Mouse (Mus musculus) lung, adult 2 months (tissue): Measurements from ENCODE around the gene Frmd8. TPM values are rescaled to one million over a fixed set of nuclear protein-coding genes. Genes with fewer than 3 reads are reported as not detected.

Experiments used
- DNase-seq: peaks from one replicate; pipeline ENCODE4 v3.0.0; 2022
- H3K4me1 ChIP-seq: fragments of 200-500 bp; 2 replicates; pipeline ENCODE4 v1.6.1; 2011; ENCODE audit warnings: low read length; ENCODE audit not compliant: control insufficient read depth, insufficient read depth
- H3K4me3 ChIP-seq: fragments of 200-500 bp; replicated peaks from 2 replicates; pipeline ENCODE3; 2011; ENCODE audit warnings: low read depth, mild to moderate bottlenecking, control low read depth, low read length; ENCODE audit errors: extremely low read depth
- CTCF ChIP-seq: fragments of 200-500 bp; IDR thresholded peaks from 2 replicates; pipeline ENCODE4 v1.5.1; 2011; ENCODE audit warnings: mild to moderate bottlenecking, low read length, control low read depth; ENCODE audit not compliant: insufficient read depth
- POLR2A ChIP-seq: fragments of 200-500 bp; IDR thresholded peaks from 2 replicates; pipeline ENCODE4 v1.6.1; 2011; ENCODE audit warnings: low read depth, mild to moderate bottlenecking, control low read depth, low read length, borderline replicate concordance; ENCODE audit errors: extremely low read depth
- WGBS: fragments of 180-500 bp; shearing (Covaris S2); methylation state at CpG from one replicate; pipeline ENCODE4 v1.1.7; 2018; 5-methylcytosine and 5-hydroxymethylcytosine counted together
- polyA plus RNA-seq: library from polyadenylated mRNA; depleted of rRNA; stranded (reverse); fragments of >200 nt; gene quantifications from 2 replicates; pipeline ENCODE4 v1.2.3, GENCODE M21; 2012

Gene Frmd8
- polyA plus RNA-seq, 1 experiment: 37.8 TPM

GRCm38 (mm10) chr19:5840086-5840889 is 34.8 kb downstream of the Frmd8 start:
- DNase-seq: peak; percentile 69
- Histone ChIP-seq H3K4me1 (peaks cover 33% of the 10 kb centered on the region), H3K4me3 (peak overlapping the region; percentile 50)
- 41% methylated on average over 18 of the region's 18 CpGs for WGBS
- TF ChIP-seq CTCF (no peak), POLR2A (peak; percentile 95)

DNA sequence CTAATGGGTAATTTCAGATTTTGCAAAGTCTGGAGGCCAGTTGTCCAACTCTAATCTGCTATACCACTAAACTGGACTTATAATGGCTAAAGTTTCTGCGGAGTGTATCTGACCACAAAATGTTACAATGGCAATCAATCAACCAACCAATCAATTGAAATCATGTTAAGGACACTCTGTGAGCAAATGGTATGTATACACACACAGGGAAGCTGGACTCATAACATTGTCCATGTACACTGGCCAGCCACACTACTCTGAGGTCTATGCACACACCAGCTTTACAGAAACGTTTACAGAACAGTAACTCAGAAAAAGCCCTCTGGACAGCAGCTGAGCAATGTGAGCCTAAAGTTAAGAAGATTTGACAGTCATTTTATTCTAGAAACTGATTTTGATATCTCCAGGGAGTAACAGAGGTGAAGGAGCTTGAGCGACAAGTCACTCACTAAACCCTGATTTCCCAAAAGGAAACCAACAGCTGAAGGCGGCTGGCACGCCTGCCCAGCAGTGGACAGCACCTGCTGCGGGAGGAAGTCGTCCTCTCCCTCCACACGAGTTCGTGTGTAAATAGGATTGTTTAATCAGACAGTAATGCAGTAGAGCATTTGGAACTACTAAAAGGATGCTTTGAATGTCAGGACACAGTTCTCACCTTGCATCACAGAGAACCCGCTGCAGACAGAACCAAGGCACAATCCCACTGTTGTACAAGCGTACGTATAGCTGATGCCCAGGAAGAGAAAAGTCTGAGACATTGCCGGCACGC is 35.6 kb downstream of the Frmd8 start:
- Histone ChIP-seq H3K4me3 (no peak overlapping the region), H3K4me1 (peaks cover 33% of the 10 kb centered on the region)
- 42% methylated on average over 14 of the region's 14 CpGs for whole genome bisulfite sequencing
- DNase-seq: peak; percentile 41
- no peak for TF ChIP-seq CTCF
- peak; percentile 77 for TF ChIP-seq POLR2A

GRCm38 (mm10) chr19:5838892-5839165 is 36.2 kb downstream of the Frmd8 start:
- Histone ChIP-seq H3K4me3 (no peak overlapping the region), H3K4me1 (peaks cover 37% of the 10 kb centered on the region)
- TF ChIP-seq CTCF (no peak), POLR2A (no peak; the same call in 1 of the 2 replicates)
- WGBS: 76% methylated on average over 4 of the region's 4 CpGs
- DNase-seq: peak; percentile 43

DNA sequence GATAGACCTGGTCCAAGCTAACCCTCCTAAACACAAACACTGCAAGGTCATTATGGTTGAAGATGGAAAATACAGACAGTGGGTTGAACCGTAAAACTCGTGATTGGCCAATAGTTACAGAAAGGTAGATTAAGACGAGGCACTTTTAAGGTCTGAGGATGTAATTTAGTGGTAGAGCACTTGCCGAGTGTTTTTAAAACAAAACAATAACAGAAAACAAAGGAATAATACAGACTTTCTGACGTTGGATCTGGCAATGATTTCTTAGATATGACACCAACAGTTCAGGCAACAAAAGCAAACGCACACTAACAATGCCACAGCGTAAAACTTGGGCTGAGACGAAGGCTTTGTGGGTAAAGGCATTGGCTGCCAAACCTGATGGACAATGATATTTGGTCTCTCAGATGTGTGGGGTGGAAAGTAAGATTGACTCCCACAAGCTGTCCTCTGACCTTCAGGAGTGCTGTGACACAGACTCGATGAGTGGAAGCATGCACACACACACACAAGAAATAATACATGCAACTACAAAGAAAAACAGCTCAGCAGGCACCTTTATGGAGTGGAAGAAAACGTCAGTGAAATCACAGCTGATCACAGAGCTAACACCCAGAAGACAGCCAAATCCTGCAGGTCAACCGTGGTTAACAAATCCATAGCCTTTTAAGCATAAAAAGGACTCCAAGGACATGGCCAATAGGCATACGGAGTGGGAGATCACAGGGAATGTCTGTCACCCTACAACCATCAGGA is 36.8 kb downstream of the Frmd8 start:
- TF ChIP-seq POLR2A (no peak), CTCF (no peak)
- peaks cover 40% of the 10 kb centered on the region for H3K4me1 ChIP-seq
- DNase-seq: no peak
- WGBS: 48% methylated on average over 12 of the region's 12 CpGs
- H3K4me3 ChIP-seq: no peak overlapping the region

DNA sequence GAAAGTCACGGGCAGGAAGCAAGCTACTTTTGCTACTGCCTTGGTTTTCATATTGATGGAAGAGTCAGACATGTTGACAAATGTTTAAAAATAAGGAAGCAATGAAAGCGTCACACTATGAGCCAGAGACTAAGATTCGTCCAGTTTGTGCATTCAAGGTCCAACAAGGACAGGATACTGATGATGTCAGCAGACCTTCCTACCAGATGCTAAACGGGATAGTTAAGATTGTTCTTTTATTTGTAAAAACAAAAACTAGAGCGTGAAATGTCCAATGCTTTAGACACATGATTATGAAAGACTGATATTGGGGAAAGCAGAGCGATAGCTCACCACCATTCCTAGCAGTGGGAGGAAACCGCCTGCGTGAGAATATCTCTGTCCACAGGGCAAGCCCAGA is 37.5 kb downstream of the Frmd8 start:
- peaks cover 40% of the 10 kb centered on the region for H3K4me1 ChIP-seq
- H3K4me3 ChIP-seq: no peak overlapping the region
- TF ChIP-seq POLR2A (0 out of 2 replicates have a peak, but pooled peaks have one; percentile 2), CTCF (no peak)
- no peak for DNase-seq
- WGBS: 28% methylated on average over 8 of the region's 8 CpGs

GRCm38 (mm10) chr19:5836941-5837572 is 38.0 kb downstream of the Frmd8 start:
- 57% methylated on average over 10 of the region's 10 CpGs for WGBS
- no peak for TF ChIP-seq CTCF
- peak; percentile 71; the same call in 1 of the 2 replicates for TF ChIP-seq POLR2A
- H3K4me3 ChIP-seq: no peak overlapping the region
- peak; percentile 43 for DNase-seq
- peaks cover 36% of the 10 kb centered on the region for H3K4me1 ChIP-seq

GRCm38 (mm10) chr19:5835922-5836430 is 39.1 kb downstream of the Frmd8 start:
- DNase-seq: no peak
- WGBS: 74% methylated on average over 8 of the region's 8 CpGs
- Histone ChIP-seq H3K4me1 (peaks cover 33% of the 10 kb centered on the region), H3K4me3 (no peak overlapping the region)
- TF ChIP-seq CTCF (no peak), POLR2A (no peak)

DNA sequence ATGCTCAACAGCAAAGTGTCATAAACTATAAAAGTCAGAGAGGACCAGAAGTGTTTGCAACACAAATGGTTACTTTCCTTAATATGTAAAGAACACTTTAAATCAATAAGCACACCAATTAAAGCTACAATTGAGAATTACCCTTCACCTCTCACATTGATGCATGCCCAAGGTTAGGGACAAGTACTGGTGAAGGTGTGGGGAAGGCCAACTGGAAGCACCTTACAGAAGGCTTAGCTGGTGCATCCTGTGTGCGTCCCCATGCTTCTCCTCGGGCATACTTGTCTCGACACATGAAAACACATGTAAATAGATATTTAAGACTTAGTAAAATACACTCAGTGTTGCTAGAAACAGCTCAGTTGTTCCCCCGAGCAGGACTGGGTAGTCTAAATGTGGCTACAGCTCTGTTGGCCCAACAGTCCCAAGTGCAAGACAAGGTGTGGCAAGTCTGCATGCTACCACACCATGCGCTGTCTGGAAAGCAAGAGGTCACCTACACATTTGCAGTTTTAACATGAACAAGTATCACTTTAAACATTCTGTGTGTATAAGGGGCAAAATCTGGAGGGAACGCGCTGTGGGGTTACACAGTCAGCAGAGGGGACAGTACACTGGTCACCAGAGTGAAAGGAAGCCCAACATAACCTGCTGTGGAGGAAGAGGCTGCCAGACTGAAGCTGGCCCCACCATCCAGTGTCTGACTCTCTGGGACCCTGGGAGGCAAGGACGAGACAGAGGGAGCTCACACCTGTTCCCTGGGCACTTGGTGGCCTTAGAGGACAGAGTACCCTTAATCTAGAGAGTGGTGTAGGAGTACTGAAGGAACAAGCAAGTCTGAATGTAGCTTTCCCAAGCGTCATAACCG is 39.8 kb downstream of the Frmd8 start:
- peak; percentile 41 for DNase-seq
- peak; percentile 43; the same call in 1 of the 2 replicates for TF ChIP-seq POLR2A
- no peak for TF ChIP-seq CTCF
- WGBS: 73% methylated on average over 10 of the region's 10 CpGs
- peaks cover 27% of the 10 kb centered on the region for H3K4me1 ChIP-seq
- H3K4me3 ChIP-seq: no peak overlapping the region
